In the genomic region with DNA sequence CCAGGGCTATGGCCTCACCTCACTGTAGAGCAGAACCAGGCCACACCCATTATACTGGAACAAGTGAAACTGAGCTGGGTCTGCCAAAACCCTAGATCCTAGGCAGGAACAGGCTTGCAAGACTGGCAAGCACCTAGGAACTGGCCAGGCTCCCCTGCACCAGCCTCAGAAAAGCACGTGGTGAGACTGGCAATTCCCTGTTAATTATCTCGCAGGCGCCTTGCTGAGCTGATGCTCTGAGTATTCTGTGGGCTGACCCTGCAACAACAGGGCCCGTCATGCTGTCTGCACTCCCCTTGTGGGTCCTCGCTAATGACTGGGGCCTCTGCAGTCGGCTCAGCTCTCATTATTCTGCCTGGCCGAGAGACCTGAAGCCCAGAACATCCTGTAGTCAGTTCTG, we compare ENCODE assay signal across 8 mouse cellular contexts. TPM values are rescaled to one million over a fixed set of nuclear protein-coding genes. Genes with fewer than 3 reads are reported as not detected.
A peak's percentile ranks its signal among the peaks of the same experiment; 100 is the strongest.
DNase-seq lines count a peak whose midpoint lies in the region; ATAC-seq and TF ChIP-seq lines count a peak whose summit lies in the region.

No protein-coding gene starts in this region.

- 31% methylated on average over 7 of the region's 7 CpGs for WGBS in heart, postnatal 0 days
- WGBS in stomach, postnatal 0 days, result 57% methylated on average over 7 of the region's 7 CpGs
- WGBS in kidney, adult 2 months, result 54% methylated on average over 7 of the region's 7 CpGs

- no peak for TF ChIP-seq POLR2A in kidney, adult 2 months (IDR thresholded peaks at IDR 0.05; ENCODE audit: low read depth, low read length)

- DNase-seq in gastrocnemius, adult 18-20 months (ENCODE audit: low spot score), result peak; percentile 65
- no peak for DNase-seq in gastrocnemius, postnatal 4 days (ENCODE audit: low spot score in 2 of 2)
- DNase-seq in right cerebral cortex, postnatal 10 days (ENCODE audit: low spot score in 2 of 2), result peak; percentile 61 to 78
- DNase-seq in right cerebral cortex, postnatal 14 days, result no peak
- no peak for DNase-seq in heart, postnatal 0 days (ENCODE audit: low spot score)
- no peak for DNase-seq in stomach, postnatal 0 days (ENCODE audit: low spot score)
- DNase-seq in lung, postnatal 14 days, result no peak
- no peak for DNase-seq in kidney, adult 2 months

- peaks cover 55% of the 10 kb centered on the region for H3K4me1 ChIP-seq in heart, postnatal 0 days (ENCODE audit: control insufficient read depth, insufficient read depth)
- no peaks in the 10 kb centered on the region for H3K4me1 ChIP-seq in stomach, postnatal 0 days (replicated peaks; ENCODE audit: control insufficient read depth, insufficient read depth)
- no peaks in the 10 kb centered on the region for H3K4me1 ChIP-seq in kidney, adult 2 months (ENCODE audit: control insufficient read depth, insufficient read depth, low read length)

- ATAC-seq in heart, postnatal 0 days (ENCODE audit: insufficient read depth, low read depth), result no peak
- ATAC-seq in stomach, postnatal 0 days (ENCODE audit: low FRiP score, low TSS enrichment), result peak; percentile 36; the same call in 1 of the 2 replicates

- no peak overlapping the region for H3K4me2 ChIP-seq in heart, postnatal 0 days (ENCODE audit: low read depth, low read length)
- H3K4me2 ChIP-seq in stomach, postnatal 0 days (replicated peaks; ENCODE audit: low read depth), result no peak overlapping the region

- no peaks in the 10 kb centered on the region for H3K9me3 ChIP-seq in heart, postnatal 0 days (replicated peaks; ENCODE audit: control insufficient read depth, low read length)
- no peaks in the 10 kb centered on the region for H3K9me3 ChIP-seq in stomach, postnatal 0 days (ENCODE audit: control insufficient read depth, low read length)

- peaks cover 27% of the 10 kb centered on the region for H3K36me3 ChIP-seq in heart, postnatal 0 days (replicated peaks; ENCODE audit: control insufficient read depth, insufficient read depth, low read length)
- peaks cover 18% of the 10 kb centered on the region for H3K36me3 ChIP-seq in stomach, postnatal 0 days (ENCODE audit: control insufficient read depth, insufficient read depth, low read length)
- H3K36me3 ChIP-seq in kidney, adult 2 months (ENCODE audit: control insufficient read depth, insufficient read depth, low read length), result no peaks in the 10 kb centered on the region

- H3K27ac ChIP-seq in heart, postnatal 0 days (ENCODE audit: low read depth), result peak overlapping the region; percentile 52
- peak overlapping the region; percentile 30; the same call in 1 of the 2 replicates for H3K27ac ChIP-seq in stomach, postnatal 0 days (replicated peaks)
- no peak overlapping the region for H3K27ac ChIP-seq in kidney, adult 2 months (ENCODE audit: insufficient read depth, low read depth, low read length)

- no peak for TF ChIP-seq CTCF in heart, postnatal 0 days (IDR thresholded peaks at IDR 0.05; ENCODE audit: low read depth)
- TF ChIP-seq CTCF in stomach, postnatal 0 days (IDR thresholded peaks at IDR 0.05; ENCODE audit: low read depth), result no peak
- TF ChIP-seq CTCF in kidney, adult 2 months (conservative IDR thresholded peaks at IDR 0.05; ENCODE audit: insufficient read depth, insufficient read length, low read depth, low read length), result no peak

- no peaks in the 10 kb centered on the region for H3K27me3 ChIP-seq in heart, postnatal 0 days (ENCODE audit: control insufficient read depth, insufficient read depth, low read length)
- H3K27me3 ChIP-seq in stomach, postnatal 0 days (ENCODE audit: control insufficient read depth, insufficient read depth, low read length), result no peaks in the 10 kb centered on the region
- no peaks in the 10 kb centered on the region for H3K27me3 ChIP-seq in kidney, adult 2 months (replicated peaks; ENCODE audit: control insufficient read depth, insufficient read depth, low read length)

- H3K9ac ChIP-seq in heart, postnatal 0 days (replicated peaks; ENCODE audit: low read depth, low read length), result no peak overlapping the region
- H3K9ac ChIP-seq in stomach, postnatal 0 days (ENCODE audit: low read length), result no peak overlapping the region

- no peak for TF ChIP-seq EP300 in heart, postnatal 0 days (IDR thresholded peaks at IDR 0.05; ENCODE audit: low read depth)
- no peak for TF ChIP-seq EP300 in stomach, postnatal 0 days (optimal IDR thresholded peaks at IDR 0.05)

- H3K4me3 ChIP-seq in heart, postnatal 0 days (ENCODE audit: low read depth, low read length), result no peak overlapping the region
- H3K4me3 ChIP-seq in stomach, postnatal 0 days (ENCODE audit: low read depth, low read length), result no peak overlapping the region
- H3K4me3 ChIP-seq in kidney, adult 2 months (ENCODE audit: insufficient read depth, low read depth, low read length), result no peak overlapping the region

RNA-seq across cellular contexts. Expression of a gene that starts 57.7 kb away (rescaled TPM):
- 10 to 100 TPM; 27.3 to 33.8 TPM for total RNA-seq in gastrocnemius, adult 18-20 months (2021)
- total RNA-seq in gastrocnemius, postnatal 4 days (2021), result 10 to 100 TPM; 27.0 to 31.5 TPM
- total RNA-seq in heart, postnatal 0 days (2014; rRNA removed; ENCODE audit: low replicate concordance), result 205 and 222 TPM in 2 replicates
- polyA plus RNA-seq in heart, postnatal 0 days (2015; fragmentation: Nextera tagmentation; extraction: Ambion mirVana), result 140 and 151 TPM in 2 replicates
- 66.1 and 74.6 TPM in 2 replicates for polyA plus RNA-seq in stomach, postnatal 0 days (2015; fragmentation: Nextera tagmentation; extraction: Ambion mirVana)
- 164 and 168 TPM in 2 replicates for polyA plus RNA-seq in kidney, adult 2 months (2012; rRNA removed)

Comparison
In these comparisons a context has a peak if more than half of its experiments do, and no peak if none do; other contexts are left out.
1. DNase-seq: peak in gastrocnemius, adult 18-20 months (single experiment) and right cerebral cortex, postnatal 10 days (2 of 2); none in gastrocnemius, postnatal 4 days (0 of 2), right cerebral cortex, postnatal 14 days (single experiment), heart, postnatal 0 days (single experiment), stomach, postnatal 0 days (single experiment), lung, postnatal 14 days (single experiment) and kidney, adult 2 months (single experiment).